In the genomic region with DNA sequence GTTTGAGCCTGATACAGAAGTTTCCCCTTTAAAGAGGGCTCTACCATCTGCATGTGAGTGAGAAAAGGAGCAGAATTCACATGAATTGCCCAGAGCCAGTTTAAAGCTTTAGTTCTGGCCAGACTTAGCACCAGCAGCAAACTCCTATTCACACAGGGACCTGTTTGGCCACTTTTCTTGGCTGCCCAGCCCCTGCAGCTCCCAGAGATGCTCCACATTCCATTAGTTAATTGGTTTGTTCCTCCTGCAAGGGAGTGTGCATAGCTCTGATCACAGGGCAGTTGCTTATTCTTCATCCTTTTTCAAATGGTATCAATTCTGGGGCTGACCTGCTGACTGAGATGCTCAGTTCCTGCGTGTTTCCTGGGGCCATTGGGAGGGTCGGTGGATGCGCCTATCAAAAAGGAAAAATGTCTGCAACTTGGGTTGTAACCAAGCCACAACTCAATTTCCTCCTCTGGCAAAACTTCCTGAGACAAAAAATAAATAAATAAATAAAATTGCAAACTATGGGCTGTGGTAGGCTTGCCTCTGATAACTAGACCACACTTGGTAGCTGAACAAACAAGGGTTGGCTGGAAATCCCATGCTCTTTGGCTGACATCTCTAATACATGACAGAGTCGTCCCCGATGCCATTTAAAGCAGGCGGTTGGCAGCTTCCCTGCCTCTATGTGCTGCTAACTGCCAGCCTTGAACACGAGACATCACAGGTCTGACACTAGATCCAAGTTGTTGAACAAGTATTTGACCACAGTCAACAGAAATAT, we compare ENCODE assay signal across 22 mouse cellular contexts.
DNase-seq lines count a peak whose midpoint lies in the region; ATAC-seq and TF ChIP-seq lines count a peak whose summit lies in the region.
"Had no signal": no experiment of that assay in that cellular context is flagged by ENCODE, and none has a peak within 500 bp of the region (broad histone marks: within the 10 kb centered on the region; RNA-seq: fewer than 3 reads in every experiment).

No protein-coding gene starts in this region.

- H3K9me3 ChIP-seq in heart, embryonic 11.5 days (replicated peaks; ENCODE audit: control insufficient read depth, low read length): no peaks in the 10 kb centered on the region
- H3K9me3 ChIP-seq in lung, postnatal 0 days (ENCODE audit: low read length): no peaks in the 10 kb centered on the region
- H3K9me3 ChIP-seq: embryonic facial prominence, embryonic 13.5 days; forebrain, embryonic 10.5 days; hindbrain, embryonic 12.5 days; limb, embryonic 10.5 days; liver, embryonic 13.5 days; midbrain, embryonic 12.5 days; neural tube, embryonic 15.5 days had no signal

- no peak overlapping the region for H3K4me3 ChIP-seq in heart, embryonic 11.5 days (ENCODE audit: low read depth, low read length)
- no peak overlapping the region for H3K4me3 ChIP-seq in lung, postnatal 0 days (ENCODE audit: low read depth, low read length)
- H3K4me3 ChIP-seq: embryonic facial prominence, embryonic 13.5 days; forebrain, embryonic 10.5 days; hindbrain, embryonic 12.5 days; limb, embryonic 10.5 days; liver, embryonic 13.5 days; midbrain, embryonic 12.5 days; myocyte; neural tube, embryonic 15.5 days had no signal

- H3K4me1 ChIP-seq in heart, embryonic 11.5 days (ENCODE audit: control insufficient read depth, insufficient read depth, low read length): no peaks in the 10 kb centered on the region
- no peaks in the 10 kb centered on the region for H3K4me1 ChIP-seq in lung, postnatal 0 days (ENCODE audit: insufficient read depth, low read depth, low read length)
- H3K4me1 ChIP-seq: hindbrain, embryonic 12.5 days; limb, embryonic 10.5 days; liver, embryonic 13.5 days; midbrain, embryonic 12.5 days; neural tube, embryonic 15.5 days had no signal

- peak; percentile 24 to 40 for DNase-seq in cerebellum, postnatal 10 days
- DNase-seq in cerebellum, postnatal 4 days (ENCODE audit: low spot score in 2 of 2): no peak
- peak; percentile 5 to 6 for DNase-seq in heart, postnatal 10 days
- peak; percentile 6 for DNase-seq in lung, postnatal 0 days (ENCODE audit: low spot score)
- no peak for DNase-seq in lung, postnatal 10 days
- DNase-seq in fibroblast of lung, adult 2 months (ENCODE audit: low read depth): peak; percentile 36
- no peak for DNase-seq in ovary, postnatal 14 days (ENCODE audit: low spot score)
- DNase-seq: adrenal gland, postnatal 25 days; cerebellum, adult 2 months; gastrocnemius, postnatal 25 days; liver, embryonic 13.5 days; right cerebral cortex, adult 18-20 months had no signal

- no peaks in the 10 kb centered on the region for H3K36me3 ChIP-seq in heart, embryonic 11.5 days (ENCODE audit: control insufficient read depth, insufficient read depth, low read length)
- H3K36me3 ChIP-seq in lung, postnatal 0 days (ENCODE audit: insufficient read depth, low read length): no peaks in the 10 kb centered on the region
- H3K36me3 ChIP-seq: embryonic facial prominence, embryonic 13.5 days; forebrain, embryonic 10.5 days; hindbrain, embryonic 12.5 days; limb, embryonic 10.5 days; liver, embryonic 13.5 days; midbrain, embryonic 12.5 days; neural tube, embryonic 15.5 days had no signal

- TF ChIP-seq EP300 in lung, postnatal 0 days (IDR thresholded peaks at IDR 0.05): no peak

- no peaks in the 10 kb centered on the region for H3K27me3 ChIP-seq in heart, embryonic 11.5 days (ENCODE audit: control insufficient read depth, insufficient read depth, low read length)
- no peaks in the 10 kb centered on the region for H3K27me3 ChIP-seq in lung, postnatal 0 days (replicated peaks; ENCODE audit: insufficient read depth, low read length)
- H3K27me3 ChIP-seq: embryonic facial prominence, embryonic 13.5 days; liver, embryonic 13.5 days had no signal

- WGBS in heart, embryonic 11.5 days (ENCODE audit: insufficient replicate concordance): 69% methylated on average over 7 of the region's 7 CpGs
- 39% methylated on average over 7 of the region's 7 CpGs for WGBS in lung, postnatal 0 days

- no peak for TF ChIP-seq CTCF in lung, postnatal 0 days (IDR thresholded peaks at IDR 0.05)

- intact Hi-C loops in heart, postnatal 10 days (cut with DNase I): no loop called here

- ATAC-seq in heart, embryonic 11.5 days (replicated peaks; ENCODE audit: insufficient number of reproducible peaks, low FRiP score, low TSS enrichment): no peak
- ATAC-seq in lung, postnatal 0 days: 0 out of 2 replicates have a peak, but pooled peaks have one; percentile 32
- ATAC-seq: inflammation-experienced regulatory T-cells, adult 6 months had no signal

- no peak overlapping the region for H3K4me2 ChIP-seq in heart, embryonic 11.5 days
- no peak overlapping the region for H3K4me2 ChIP-seq in lung, postnatal 0 days (replicated peaks; ENCODE audit: low read depth, low read length)
- H3K4me2 ChIP-seq: embryonic facial prominence, embryonic 13.5 days; hindbrain, embryonic 12.5 days; liver, embryonic 13.5 days; midbrain, embryonic 12.5 days; neural tube, embryonic 15.5 days had no signal

- H3K9ac ChIP-seq in heart, embryonic 11.5 days (ENCODE audit: low read depth, low read length): no peak overlapping the region
- no peak overlapping the region for H3K9ac ChIP-seq in lung, postnatal 0 days (replicated peaks; ENCODE audit: low read depth)
- H3K9ac ChIP-seq: embryonic facial prominence, embryonic 13.5 days; hindbrain, embryonic 12.5 days; liver, embryonic 13.5 days; midbrain, embryonic 12.5 days; neural tube, embryonic 15.5 days had no signal

- no peak overlapping the region for H3K27ac ChIP-seq in heart, embryonic 11.5 days (ENCODE audit: low read depth, low read length)
- no peak overlapping the region for H3K27ac ChIP-seq in lung, postnatal 0 days (ENCODE audit: low read length)
- H3K27ac ChIP-seq: embryonic facial prominence, embryonic 13.5 days; forebrain, embryonic 10.5 days; hindbrain, embryonic 12.5 days; limb, embryonic 10.5 days; liver, embryonic 13.5 days; macrophage; midbrain, embryonic 12.5 days; neural tube, embryonic 15.5 days had no signal

Comparison
In these comparisons a context has a peak if more than half of its experiments do, and no peak if none do; other contexts are left out.
1. DNase-seq: peak in cerebellum, postnatal 10 days (2 of 2), heart, postnatal 10 days (2 of 2), lung, postnatal 0 days (single experiment) and fibroblast of lung, adult 2 months (single experiment); none in cerebellum, postnatal 4 days (0 of 2), lung, postnatal 10 days (single experiment) and ovary, postnatal 14 days (single experiment).